Mouse (Mus musculus) midbrain, embryonic 15.5 days (tissue): Measurements from ENCODE around the gene Ccdc66. TPM values are rescaled to one million over a fixed set of nuclear protein-coding genes. Genes with fewer than 3 reads are reported as not detected.

Experiments
- ATAC-seq: fragments of 200-750 bp; cut with Nextera tagmentation; replicated peaks from 2 replicates; pipeline ENCODE4 v1.8.0; 2017; ENCODE audit warnings: moderate TSS enrichment
- H3K27ac ChIP-seq: fragments of 300-500 bp; sonication (generic); 2 replicates; pipeline ENCODE4 v1.5.1; 2015; ENCODE audit warnings: mild to moderate bottlenecking, inconsistent platforms
- H3K27me3 ChIP-seq: fragments of 300-500 bp; sonication (generic); replicated peaks from 2 replicates; pipeline ENCODE4 v1.6.1; 2015; ENCODE audit warnings: inconsistent platforms
- H3K36me3 ChIP-seq: fragments of 300-500 bp; sonication (generic); replicated peaks from 2 replicates; pipeline ENCODE4 v1.6.1; 2015; ENCODE audit warnings: inconsistent platforms
- H3K4me1 ChIP-seq: fragments of 300-500 bp; sonication (generic); 2 replicates; pipeline ENCODE4 v1.6.1; 2015; ENCODE audit warnings: inconsistent platforms
- H3K4me2 ChIP-seq: fragments of 300-500 bp; sonication (generic); 2 replicates; pipeline ENCODE4 v1.6.1; 2015; ENCODE audit warnings: inconsistent platforms, mild to moderate bottlenecking, moderate library complexity
- H3K4me3 ChIP-seq: fragments of 300-500 bp; sonication (generic); 2 replicates; pipeline ENCODE4 v1.5.1; 2015; ENCODE audit warnings: mild to moderate bottlenecking, inconsistent platforms
- H3K9ac ChIP-seq: fragments of 300-500 bp; sonication (generic); 2 replicates; pipeline ENCODE4 v1.6.1; 2015; ENCODE audit warnings: mild to moderate bottlenecking, inconsistent platforms
- H3K9me3 ChIP-seq: fragments of 300-500 bp; sonication (generic); 2 replicates; pipeline ENCODE4 v1.6.1; 2016; ENCODE audit warnings: inconsistent platforms
- WGBS: fragments of 180-500 bp; shearing (Covaris S2); methylation state at CpG from one replicate; pipeline ENCODE4 v1.1.7; 2015; ENCODE audit warnings: mixed read lengths; 5-methylcytosine and 5-hydroxymethylcytosine counted together
- polyA plus RNA-seq: library from polyadenylated mRNA; unstranded; fragments of >200 nt; fragmentation: Nextera tagmentation; extraction: Ambion mirVana; gene quantifications from 2 replicates; pipeline ENCODE4 v1.2.1, GENCODE M21; 2015

Gene Ccdc66
- polyA plus RNA-seq: 14.5 and 16.1 TPM in 2 replicates

GRCm38 (mm10) chr14:27507894-27508643 lies at the start of gene Ccdc66:
TSS of gene Ccdc66 (minus strand) at chr14:27508460.
- H3K4me1 ChIP-seq: peaks cover 13% of the 10 kb centered on the region
- under 1% methylated on average over 51 of the region's 51 CpGs for WGBS
- H3K4me2 ChIP-seq: peak within 1 kb of the TSS; percentile 75
- H3K36me3 ChIP-seq: no peaks in the 10 kb centered on the region; the same call in 1 of the 2 replicates
- no peaks in the 10 kb centered on the region for H3K9me3 ChIP-seq
- peak within 1 kb of the TSS; percentile 77 for H3K27ac ChIP-seq
- peak within 1 kb of the TSS; percentile 71 for H3K9ac ChIP-seq
- ATAC-seq: peak; percentile 98
- H3K4me3 ChIP-seq: peak within 1 kb of the TSS; percentile 79
- H3K27me3 ChIP-seq: no peaks in the 10 kb centered on the region

GRCm38 (mm10) chr14:27543838-27544426 lies 35.7 kb upstream of the Ccdc66 start:
- no peak for ATAC-seq
- Histone ChIP-seq H3K4me1 (no peaks in the 10 kb centered on the region), H3K9ac (no peak overlapping the region), H3K27me3 (no peaks in the 10 kb centered on the region), H3K27ac (no peak overlapping the region), H3K4me3 (no peak overlapping the region), H3K36me3 (no peaks in the 10 kb centered on the region), H3K4me2 (no peak overlapping the region), H3K9me3 (no peaks in the 10 kb centered on the region)
- whole genome bisulfite sequencing: 69% methylated on average over 4 of the region's 4 CpGs

GRCm38 (mm10) chr14:27536441-27536840 lies 28.2 kb upstream of the Ccdc66 start:
- H3K36me3 ChIP-seq: no peaks in the 10 kb centered on the region
- no peaks in the 10 kb centered on the region for H3K27me3 ChIP-seq
- no peak overlapping the region for H3K9ac ChIP-seq
- 91% methylated on average over 3 of the region's 3 CpGs for WGBS
- no peak for ATAC-seq
- H3K4me3 ChIP-seq: no peak overlapping the region
- no peak overlapping the region for H3K4me2 ChIP-seq
- no peaks in the 10 kb centered on the region for H3K4me1 ChIP-seq
- no peaks in the 10 kb centered on the region for H3K9me3 ChIP-seq
- H3K27ac ChIP-seq: no peak overlapping the region

GRCm38 (mm10) chr14:27524541-27524940 lies 16.3 kb upstream of the Ccdc66 start:
- Histone ChIP-seq H3K4me2 (no peak overlapping the region), H3K4me1 (no peaks in the 10 kb centered on the region), H3K9ac (no peak overlapping the region), H3K27me3 (no peaks in the 10 kb centered on the region), H3K4me3 (no peak overlapping the region), H3K9me3 (no peaks in the 10 kb centered on the region), H3K27ac (no peak overlapping the region), H3K36me3 (no peaks in the 10 kb centered on the region)
- ATAC-seq: no peak

GRCm38 (mm10) chr14:27508644-27509301 lies 513 bp upstream of the Ccdc66 start:
- H3K27ac ChIP-seq: peak overlapping the region; percentile 77
- WGBS: 32% methylated on average over 15 of the region's 15 CpGs
- peaks cover 13% of the 10 kb centered on the region for H3K4me1 ChIP-seq
- H3K4me2 ChIP-seq: peak overlapping the region; percentile 75
- no peaks in the 10 kb centered on the region for H3K27me3 ChIP-seq
- peak overlapping the region; percentile 79 for H3K4me3 ChIP-seq
- peak overlapping the region; percentile 71 for H3K9ac ChIP-seq
- no peaks in the 10 kb centered on the region for H3K36me3 ChIP-seq
- ATAC-seq: peak; percentile 86
- no peaks in the 10 kb centered on the region for H3K9me3 ChIP-seq

GRCm38 (mm10) chr14:27501096-27501495 lies 7.2 kb downstream of the Ccdc66 start:
- peaks cover 4% of the 10 kb centered on the region; the same call in 1 of the 2 replicates for H3K36me3 ChIP-seq
- ATAC-seq: no peak
- H3K27me3 ChIP-seq: no peaks in the 10 kb centered on the region

GRCm38 (mm10) chr14:27493516-27493915 lies 14.7 kb downstream of the Ccdc66 start:
- no peaks in the 10 kb centered on the region for H3K27me3 ChIP-seq
- H3K4me2 ChIP-seq: no peak overlapping the region
- no peak overlapping the region for H3K9ac ChIP-seq
- no peaks in the 10 kb centered on the region for H3K4me1 ChIP-seq
- H3K36me3 ChIP-seq: peaks cover 37% of the 10 kb centered on the region
- 94% methylated on average over 4 of the region's 4 CpGs for WGBS
- no peak overlapping the region for H3K27ac ChIP-seq
- no peak for ATAC-seq
- no peaks in the 10 kb centered on the region for H3K9me3 ChIP-seq
- H3K4me3 ChIP-seq: no peak overlapping the region

More at GRCm38 (mm10) chr14:27501096-27501495, 7.2 kb downstream of the Ccdc66 start:
- Histone ChIP-seq H3K27ac (no peak overlapping the region), H3K4me3 (no peak overlapping the region), H3K4me1 (no peaks in the 10 kb centered on the region), H3K9me3 (no peaks in the 10 kb centered on the region), H3K4me2 (no peak overlapping the region), H3K9ac (no peak overlapping the region)
- WGBS: 84% methylated on average over 4 of the region's 4 CpGs

GRCm38 (mm10) chr14:27491399-27491798 lies 16.9 kb downstream of the Ccdc66 start:
- Histone ChIP-seq H3K4me1 (no peaks in the 10 kb centered on the region), H3K36me3 (peaks cover 37% of the 10 kb centered on the region), H3K9me3 (no peaks in the 10 kb centered on the region), H3K27me3 (no peaks in the 10 kb centered on the region), H3K9ac (no peak overlapping the region), H3K4me3 (no peak overlapping the region), H3K4me2 (no peak overlapping the region), H3K27ac (no peak overlapping the region)
- WGBS: 92% methylated on average over 5 of the region's 5 CpGs
- no peak for ATAC-seq

GRCm38 (mm10) chr14:27446963-27447362 lies 61.3 kb downstream of the Ccdc66 start:
- Histone ChIP-seq H3K4me2 (no peak overlapping the region), H3K27me3 (no peaks in the 10 kb centered on the region), H3K4me1 (no peaks in the 10 kb centered on the region), H3K9ac (no peak overlapping the region), H3K9me3 (no peaks in the 10 kb centered on the region), H3K36me3 (peaks cover 30% of the 10 kb centered on the region; the same call in 1 of the 2 replicates), H3K4me3 (no peak overlapping the region), H3K27ac (no peak overlapping the region)
- ATAC-seq: no peak
- 94% methylated on average over 4 of the region's 4 CpGs for WGBS

- H3K27me3 ChIP-seq: no peaks in the 10 kb centered on the region
- no peaks in the 10 kb centered on the region for H3K4me1 ChIP-seq
- no peak overlapping the region for H3K4me3 ChIP-seq
- no peak overlapping the region for H3K4me2 ChIP-seq
- WGBS: 76% methylated on average over 2 of the region's 2 CpGs
- no peaks in the 10 kb centered on the region for H3K9me3 ChIP-seq
- no peak overlapping the region for H3K9ac ChIP-seq
- no peak for ATAC-seq
- no peak overlapping the region for H3K27ac ChIP-seq
- H3K36me3 ChIP-seq: peaks cover 28% of the 10 kb centered on the region; the same call in 1 of the 2 replicates
Measured at GRCm38 (mm10) chr14:27444851-27445281, 63.4 kb downstream of the Ccdc66 start.

- no peaks in the 10 kb centered on the region for H3K9me3 ChIP-seq
- no peak overlapping the region for H3K4me3 ChIP-seq
- H3K36me3 ChIP-seq: peaks cover 17% of the 10 kb centered on the region; the same call in 1 of the 2 replicates
- H3K4me1 ChIP-seq: no peaks in the 10 kb centered on the region
- H3K9ac ChIP-seq: no peak overlapping the region
- ATAC-seq: no peak
- H3K4me2 ChIP-seq: no peak overlapping the region
- no peaks in the 10 kb centered on the region for H3K27me3 ChIP-seq
- H3K27ac ChIP-seq: no peak overlapping the region
Measured at GRCm38 (mm10) chr14:27440921-27441320, 67.3 kb downstream of the Ccdc66 start.

GRCm38 (mm10) chr14:27436826-27437225 lies 71.4 kb downstream of the Ccdc66 start:
- Histone ChIP-seq H3K27me3 (no peaks in the 10 kb centered on the region), H3K36me3 (peaks cover 14% of the 10 kb centered on the region), H3K4me3 (no peak overlapping the region), H3K4me1 (no peaks in the 10 kb centered on the region), H3K9ac (no peak overlapping the region), H3K27ac (no peak overlapping the region), H3K4me2 (no peak overlapping the region), H3K9me3 (no peaks in the 10 kb centered on the region)
- no peak for ATAC-seq
- WGBS: 90% methylated on average over 3 of the region's 3 CpGs
